Mouse (Mus musculus) ES-E14 (cell line): ENCODE results near the gene Tex28. TPM values are rescaled to one million over a fixed set of nuclear protein-coding genes. Genes with fewer than 3 reads are reported as not detected.
"Not testable (repeated sequence)": the region's sequence is repeated elsewhere in the genome, so short reads cannot be mapped to it uniquely, and the experiment has no call there.

Source experiments
- DNase-seq: peaks from one replicate; pipeline ENCODE4 v3.0.0-alpha.2; 2013; ENCODE audit warnings: low read depth, low spot score
- H3K27ac ChIP-seq: 2 replicates; pipeline ENCODE4 v1.5.1; 2012; ENCODE audit warnings: low read depth, mild to moderate bottlenecking, low read length, moderate library complexity, mixed read lengths; ENCODE audit not compliant: poor library complexity, insufficient read depth, severe bottlenecking
- H3K36me3 ChIP-seq: 2 replicates; pipeline ENCODE4 v1.6.1; 2012; ENCODE audit warnings: mild to moderate bottlenecking, low read length, moderate library complexity, mixed read lengths; ENCODE audit not compliant: control insufficient read depth, poor library complexity, insufficient read depth, severe bottlenecking
- H3K4me1 ChIP-seq, 2 experiments: fragments of 150-350 bp in 1 of 2; sonication (generic) in 1 of 2; 2 replicates each; pipeline ENCODE4 v1.6.1; 2012; ENCODE audit warnings: low read length in 2 of 2, mild to moderate bottlenecking in 1 of 2, mixed read lengths in 1 of 2; ENCODE audit not compliant: control insufficient read depth in 2 of 2, insufficient read depth in 2 of 2, poor library complexity in 1 of 2
- H3K4me3 ChIP-seq, 2 experiments: fragments of 150-350 bp in 1 of 2; sonication (generic) in 1 of 2; 2 replicates each; pipeline ENCODE4 v1.5.1; 2012; ENCODE audit warnings: low read length in 2 of 2, low read depth in 1 of 2, mild to moderate bottlenecking in 1 of 2, mixed read lengths in 1 of 2; ENCODE audit not compliant: insufficient read depth in 1 of 2, poor library complexity in 1 of 2, severe bottlenecking in 1 of 2
- H3K9ac ChIP-seq: 2 replicates; pipeline ENCODE4 v1.6.1; 2012; ENCODE audit warnings: low read depth, mild to moderate bottlenecking, low read length, mixed read lengths; ENCODE audit not compliant: poor library complexity, insufficient read depth, severe bottlenecking
- H3K9me3 ChIP-seq: fragments of 150-350 bp; sonication (generic); 2 replicates; pipeline ENCODE4 v1.6.1; 2012; ENCODE audit warnings: low read depth, mild to moderate bottlenecking, low read length; ENCODE audit not compliant: control insufficient read depth, insufficient read depth
- CHD2 ChIP-seq: IDR thresholded peaks from 2 replicates; pipeline ENCODE4 v1.6.1; 2014; ENCODE audit warnings: mild to moderate bottlenecking, low read depth, low read length, inconsistent platforms
- HCFC1 ChIP-seq: IDR thresholded peaks from 2 replicates; pipeline ENCODE4 v1.6.1; 2012; ENCODE audit warnings: low read length, inconsistent platforms, borderline replicate concordance; ENCODE audit not compliant: insufficient read depth
- MAFK ChIP-seq: IDR thresholded peaks from 2 replicates; pipeline ENCODE4 v1.6.1; 2014; ENCODE audit warnings: mild to moderate bottlenecking, low read depth, low read length, inconsistent platforms; ENCODE audit not compliant: insufficient read depth
- ZC3H11A ChIP-seq: IDR thresholded peaks from 2 replicates; pipeline ENCODE4 v1.6.1; 2012; ENCODE audit warnings: low read depth, mild to moderate bottlenecking, inconsistent platforms, low read length, borderline replicate concordance
- ZNF384 ChIP-seq: IDR thresholded peaks from 2 replicates; pipeline ENCODE4 v1.6.1; 2012; ENCODE audit warnings: low read depth, low read length, inconsistent platforms
- in situ Hi-C, 2 experiments: fragments of 600-800 bp; cut with MboI; formaldehyde crosslinking; loops; one replicate each; pipeline ENCODE4 v1.15.1; 2025; ENCODE audit warnings: low sequenced_read_pairs in 2 of 2, inconsistent platforms in 1 of 2; ENCODE audit not compliant: unreplicated experiment in 2 of 2
- total RNA-seq: library from RNA; depleted of rRNA; stranded (reverse); fragments of 300-350 nt; gene quantifications from 2 replicates; pipeline ENCODE4 v1.2.3, GENCODE M21; 2012; rRNA removed

Gene Tex28
- total RNA-seq, result not detected in 2 replicates

- Histone ChIP-seq H3K4me1 (no peaks in the 10 kb centered on the region), H3K4me3 (no peak within 1 kb of the TSS), H3K36me3 (no peaks in the 10 kb centered on the region), H3K9me3 (no peaks in the 10 kb centered on the region), H3K9ac (no peak within 1 kb of the TSS), H3K27ac (no peak within 1 kb of the TSS)
- TF ChIP-seq MAFK (no peak), HCFC1 (no peak), ZNF384 (no peak), CHD2 (no peak), ZC3H11A (no peak)
- in situ Hi-C loops, result no loop called here
- no peak for DNase-seq
These were observed at the start of gene Tex28 for GRCm38 (mm10) chrX:74167738-74168137. Gene Tex28, minus strand, starts transcription at chrX:74167838.

- H3K27ac ChIP-seq, result no peak overlapping the region
- no peak for DNase-seq
- H3K9me3 ChIP-seq, result no peaks in the 10 kb centered on the region
- no peaks in the 10 kb centered on the region for H3K4me1 ChIP-seq
- no peaks in the 10 kb centered on the region for H3K36me3 ChIP-seq
- no peak overlapping the region for H3K4me3 ChIP-seq
- H3K9ac ChIP-seq, result no peak overlapping the region
- no peak for TF ChIP-seq HCFC1
- TF ChIP-seq CHD2, result no peak
- TF ChIP-seq ZC3H11A, result no peak
- no peak for TF ChIP-seq MAFK
- TF ChIP-seq ZNF384, result no peak
- in situ Hi-C loops, result no loop called here
These were observed 35.9 kb upstream of the Tex28 start for GRCm38 (mm10) chrX:74203556-74203955.

GRCm38 (mm10) chrX:74176959-74177358 is 9.3 kb upstream of the Tex28 start, which contains the start of gene Tktl1:
Gene Tktl1, plus strand, starts transcription at chrX:74177259.
- Histone ChIP-seq H3K27ac (no peak within 1 kb of the TSS), H3K4me1 (no peaks in the 10 kb centered on the region), H3K9me3 (no peaks in the 10 kb centered on the region), H3K9ac (no peak within 1 kb of the TSS), H3K36me3 (no peaks in the 10 kb centered on the region), H3K4me3 (no peak within 1 kb of the TSS)
- in situ Hi-C loops, result no loop called here
- no peak for DNase-seq
- TF ChIP-seq ZC3H11A (no peak), ZNF384 (no peak), HCFC1 (no peak), MAFK (no peak), CHD2 (no peak)

- H3K36me3 ChIP-seq, H3K9ac ChIP-seq, DNase-seq, H3K4me1 ChIP-seq, H3K4me3 ChIP-seq, H3K27ac ChIP-seq, H3K9me3 ChIP-seq, in situ Hi-C loops: not testable (repeated sequence)
These were observed 32.4 kb downstream of the Tex28 start, which contains the start of gene Mecp2 for GRCm38 (mm10) chrX:74135263-74135662. Gene Mecp2, minus strand, starts transcription at chrX:74135363.

GRCm38 (mm10) chrX:74127164-74127563 is 40.5 kb downstream of the Tex28 start, which contains the start of gene Opn1mw:
Gene Opn1mw, plus strand, starts transcription at chrX:74127464.
- Histone ChIP-seq H3K9ac (no peak within 1 kb of the TSS), H3K27ac (no peak within 1 kb of the TSS), H3K36me3 (no peaks in the 10 kb centered on the region), H3K9me3 (no peaks in the 10 kb centered on the region), H3K4me3 (no peak within 1 kb of the TSS), H3K4me1 (no peaks in the 10 kb centered on the region)
- in situ Hi-C loops, result loop anchor here in 1 of 2 experiments (10.0 kb wide), 1 partner anchor 288 kb away; no protein-coding TSS in a partner anchor
- DNase-seq, result no peak
- TF ChIP-seq ZNF384 (no peak), HCFC1 (no peak), CHD2 (no peak), ZC3H11A (no peak), MAFK (no peak)
